Mouse (Mus musculus) bone marrow, adult 2 months (tissue): ENCODE data around the gene Gpc6. TPM values are rescaled to one million over a fixed set of nuclear protein-coding genes. Genes with fewer than 3 reads are reported as not detected.
A peak's percentile ranks its signal among the peaks of the same experiment; 100 is the strongest.

Experiments
- H3K27ac ChIP-seq: fragments of 200-500 bp; 2 replicates; pipeline ENCODE4 v1.5.1; 2012; ENCODE audit warnings: low read depth, mild to moderate bottlenecking, control low read depth, inconsistent platforms, low read length; ENCODE audit not compliant: control insufficient read depth, poor library complexity, insufficient read depth
- H3K4me1 ChIP-seq: fragments of 200-500 bp; 2 replicates; pipeline ENCODE4 v1.6.1; 2011; ENCODE audit warnings: low read length; ENCODE audit not compliant: control insufficient read depth, insufficient read depth
- H3K4me3 ChIP-seq: fragments of 200-500 bp; replicated peaks from 2 replicates; pipeline ENCODE3; 2011; ENCODE audit warnings: mild to moderate bottlenecking, low read depth, low read length, control low read depth; ENCODE audit not compliant: control insufficient read depth
- CTCF ChIP-seq: fragments of 200-500 bp; IDR thresholded peaks from 2 replicates; pipeline ENCODE4 v1.5.1; 2011; ENCODE audit warnings: low read length, control low read depth; ENCODE audit not compliant: control insufficient read depth, insufficient read depth
- POLR2A ChIP-seq: fragments of 200-500 bp; IDR thresholded peaks from 2 replicates; pipeline ENCODE4 v1.6.1; 2011; ENCODE audit warnings: low read depth, mild to moderate bottlenecking, control low read depth, low read length, borderline replicate concordance; ENCODE audit not compliant: control insufficient read depth
- WGBS: fragments of 180-500 bp; shearing (Covaris S2); methylation state at CpG from one replicate; pipeline ENCODE4 v1.1.7; 2018; 5-methylcytosine and 5-hydroxymethylcytosine counted together
- polyA plus RNA-seq: library from polyadenylated mRNA; stranded (reverse); fragments of >200 nt; gene quantifications from 2 replicates; pipeline ENCODE4 v1.2.4, GENCODE M21; 2011; ENCODE audit warnings: low replicate concordance; ENCODE audit not compliant: missing spikeins, insufficient read depth, insufficient read length

The Gpc6 gene
- polyA plus RNA-seq, 1 experiment, result 2.2 TPM

DNA sequence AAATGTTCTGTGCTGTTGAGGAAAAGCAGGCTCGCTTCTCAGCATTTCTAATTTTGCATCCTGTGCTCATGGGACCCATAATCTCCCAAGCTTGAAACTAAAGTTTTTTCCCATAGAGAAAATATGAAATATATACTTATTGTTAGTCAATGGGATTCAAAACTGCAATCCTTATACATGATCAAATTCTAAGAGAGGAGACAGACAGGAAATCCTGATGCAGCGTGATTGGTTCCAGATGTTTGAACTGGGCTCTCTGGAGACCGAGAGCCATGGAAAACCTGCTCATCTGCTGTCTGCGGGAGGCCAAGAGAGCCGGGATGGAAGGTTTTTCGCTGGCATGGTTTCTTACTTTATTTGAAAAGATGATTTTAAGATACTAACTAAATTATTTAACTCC is 649.1 kb downstream of the Gpc6 start:
- 91% methylated on average over 6 of the region's 6 CpGs for WGBS
- H3K4me3 ChIP-seq, result no peak overlapping the region
- H3K4me1 ChIP-seq, result no peaks in the 10 kb centered on the region
- TF ChIP-seq CTCF (no peak), POLR2A (no peak)
- no peak overlapping the region for H3K27ac ChIP-seq

DNA sequence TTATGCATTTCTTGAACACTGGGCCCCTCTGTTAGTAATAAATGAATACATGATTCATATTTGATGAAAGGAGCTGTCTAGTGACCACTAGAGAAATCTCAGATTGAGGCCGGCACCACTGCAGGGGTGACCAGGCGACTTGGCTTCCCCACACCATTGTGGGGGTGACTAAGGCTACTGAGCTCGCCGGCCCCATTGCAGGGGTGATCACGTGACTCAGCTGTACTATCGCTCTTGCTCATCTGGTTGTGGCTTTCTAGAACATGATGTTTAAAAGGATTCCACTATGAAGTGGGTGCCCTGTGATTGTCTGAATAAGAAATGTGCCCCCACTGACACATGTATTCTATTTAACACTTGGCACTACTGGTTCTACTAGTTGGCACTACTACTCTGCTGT is 656.6 kb downstream of the Gpc6 start:
- Histone ChIP-seq H3K4me1 (no peaks in the 10 kb centered on the region), H3K4me3 (no peak overlapping the region), H3K27ac (no peak overlapping the region)
- TF ChIP-seq POLR2A, result no peak
- 81% methylated on average over 6 of the region's 6 CpGs for WGBS

DNA sequence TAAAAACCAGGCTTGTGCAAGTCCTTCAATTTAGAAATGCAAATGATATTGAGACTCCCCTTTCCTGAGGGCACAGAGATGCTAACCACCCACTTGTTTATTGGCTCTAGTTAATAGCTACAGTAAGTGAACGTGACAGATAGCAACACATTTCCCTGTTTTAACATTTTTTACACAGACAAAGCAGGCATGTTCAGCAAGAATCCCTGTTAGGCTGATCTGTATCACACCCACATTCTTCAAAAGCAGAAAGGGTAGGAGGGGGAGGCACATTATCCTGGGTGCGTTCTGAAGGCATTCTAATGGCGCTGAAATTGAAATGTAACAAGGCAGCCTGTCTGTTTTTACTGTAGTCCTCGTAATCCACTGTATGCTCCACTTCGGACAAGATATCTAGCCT is 674.6 kb downstream of the Gpc6 start:
- H3K4me3 ChIP-seq, result no peak overlapping the region
- H3K4me1 ChIP-seq, result no peaks in the 10 kb centered on the region
- 83% methylated on average over 5 of the region's 5 CpGs for WGBS
- no peak for TF ChIP-seq CTCF
- no peak for TF ChIP-seq POLR2A
- no peak overlapping the region for H3K27ac ChIP-seq

DNA sequence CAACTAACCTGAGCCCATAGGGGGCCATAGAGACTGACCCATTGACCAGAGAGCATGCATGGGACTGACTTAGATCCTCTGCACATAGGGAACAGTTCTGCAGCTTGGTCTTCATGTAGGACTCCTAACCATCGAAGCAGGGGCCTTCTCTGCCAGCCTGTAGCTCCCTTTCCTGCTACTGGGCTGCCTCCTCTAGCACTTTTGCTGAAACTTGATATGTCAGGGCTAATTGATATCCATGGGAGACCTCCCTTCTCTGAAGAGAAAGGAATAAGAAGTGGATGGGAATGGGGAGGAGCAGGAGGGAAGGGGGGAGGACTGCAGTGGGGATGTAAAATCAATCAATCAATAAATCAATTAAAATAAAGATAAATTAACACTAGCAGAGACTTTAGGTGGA is 678.7 kb downstream of the Gpc6 start:
- Histone ChIP-seq H3K4me3 (no peak overlapping the region), H3K27ac (no peak overlapping the region), H3K4me1 (no peaks in the 10 kb centered on the region)
- WGBS, result 50% methylated on average over 1 of the region's 1 CpGs
- no peak for TF ChIP-seq POLR2A
- TF ChIP-seq CTCF, result no peak

DNA sequence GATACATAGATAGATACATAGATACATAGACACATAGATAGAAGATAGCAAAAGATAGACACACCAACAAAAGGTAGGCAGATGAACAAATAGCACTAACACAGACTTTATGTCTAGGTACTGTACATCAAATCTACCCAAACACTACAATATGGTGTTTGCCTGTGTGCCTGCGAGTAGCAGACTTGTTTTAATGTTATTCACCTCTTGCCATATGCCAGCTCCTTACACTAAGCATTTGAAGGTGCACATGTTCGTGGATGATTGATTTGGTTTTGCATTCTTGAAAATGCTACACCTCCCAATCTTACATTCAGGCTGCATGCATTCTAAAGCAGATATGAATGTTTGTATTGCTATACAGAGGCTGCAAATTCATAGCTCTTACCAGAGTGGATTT is 680.6 kb downstream of the Gpc6 start:
- Histone ChIP-seq H3K27ac (no peak overlapping the region), H3K4me1 (no peaks in the 10 kb centered on the region), H3K4me3 (no peak overlapping the region)
- 84% methylated on average over 2 of the region's 2 CpGs for WGBS
- TF ChIP-seq POLR2A, result no peak

DNA sequence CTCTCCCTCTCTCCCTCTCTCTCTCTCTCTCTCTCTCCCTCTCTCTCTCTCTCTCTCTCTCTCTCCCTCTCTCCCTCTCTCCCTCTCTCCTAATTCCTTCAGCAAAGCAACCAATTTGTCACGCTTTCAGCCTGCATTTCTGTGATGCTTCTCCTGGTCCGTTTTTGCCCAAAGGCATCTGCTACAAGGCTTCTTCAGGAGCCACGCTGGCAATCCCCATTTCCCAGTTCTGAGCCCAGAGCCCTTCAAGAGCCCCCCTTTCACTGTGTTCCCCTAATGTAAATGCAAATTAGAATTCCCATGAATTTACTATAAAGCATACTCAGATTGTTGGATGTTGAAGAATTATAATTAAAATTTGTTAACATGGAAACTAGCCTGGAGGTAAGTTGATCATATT is 686.0 kb downstream of the Gpc6 start:
- no peaks in the 10 kb centered on the region for H3K4me1 ChIP-seq
- 82% methylated on average over 3 of the region's 3 CpGs for WGBS
- no peak overlapping the region for H3K4me3 ChIP-seq
- TF ChIP-seq CTCF (no peak), POLR2A (no peak)
- H3K27ac ChIP-seq, result no peak overlapping the region

DNA sequence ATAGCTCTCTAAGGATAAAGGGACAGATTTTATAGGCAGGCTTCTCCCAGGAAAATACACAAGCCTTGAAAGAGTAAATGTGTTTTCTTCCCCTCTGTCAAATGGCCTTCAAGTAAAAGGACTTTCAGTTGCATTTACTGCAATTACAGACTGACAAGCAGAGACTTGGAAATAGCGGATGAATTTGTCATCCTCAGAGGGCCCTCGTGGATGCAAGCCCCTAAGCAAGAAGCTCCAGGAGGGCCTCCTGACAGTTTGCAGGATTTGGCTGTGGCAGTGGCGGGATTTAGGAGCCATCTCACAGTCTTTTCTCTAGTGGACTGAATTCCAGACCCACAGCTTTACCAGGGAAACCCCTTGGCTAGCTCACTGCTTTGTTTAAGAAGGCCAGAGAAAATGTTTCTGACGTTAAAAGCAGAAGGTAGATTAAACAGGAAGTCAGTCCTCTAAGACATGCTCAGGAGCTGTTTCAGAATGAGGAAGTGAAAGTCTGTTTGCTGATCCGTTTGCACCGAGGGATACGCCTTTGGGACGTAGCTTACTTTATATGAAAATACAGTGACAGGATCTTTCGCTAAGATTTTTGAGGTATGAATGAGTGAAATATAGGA is 700.1 kb downstream of the Gpc6 start:
- Histone ChIP-seq H3K4me1 (no peaks in the 10 kb centered on the region; the same call in 1 of the 2 replicates), H3K27ac (peak overlapping the region; percentile 82), H3K4me3 (no peak overlapping the region)
- TF ChIP-seq POLR2A (no peak), CTCF (no peak)
- 13% methylated on average over 9 of the region's 9 CpGs for WGBS

DNA sequence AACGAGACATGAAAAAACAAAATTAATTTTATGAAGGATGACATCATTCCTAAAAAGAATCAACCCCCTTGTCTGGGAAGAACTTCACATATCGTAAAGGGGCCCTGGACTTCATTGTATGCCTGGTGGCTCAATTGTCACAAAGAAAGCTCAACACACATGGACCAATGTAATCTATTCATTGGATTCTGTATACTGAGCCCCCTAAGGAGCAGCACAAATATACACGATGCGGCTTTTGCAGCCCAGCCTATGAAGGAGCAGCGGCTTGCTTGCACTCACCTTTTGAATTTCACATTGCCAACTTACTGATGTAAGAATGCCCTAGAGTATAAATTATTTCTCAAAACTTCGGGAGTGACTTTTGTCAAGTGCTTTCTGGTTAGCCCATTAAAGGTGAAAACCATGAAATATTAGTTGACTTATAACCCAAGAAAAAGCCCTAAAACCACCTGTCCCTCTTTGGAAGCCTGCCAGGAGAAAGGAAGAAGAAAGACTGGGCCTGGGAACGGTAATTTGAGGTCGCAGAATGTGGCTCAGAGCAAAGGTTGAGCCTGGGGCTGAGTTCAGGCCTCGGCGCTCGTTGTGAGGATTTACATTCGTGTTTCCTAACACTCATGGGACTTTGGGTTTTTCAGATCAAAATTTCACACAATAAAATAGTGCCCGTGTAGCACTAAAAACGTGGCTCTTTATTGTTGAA is 709.3 kb downstream of the Gpc6 start:
- Histone ChIP-seq H3K4me3 (no peak overlapping the region), H3K4me1 (no peaks in the 10 kb centered on the region), H3K27ac (no peak overlapping the region)
- WGBS, result 80% methylated on average over 14 of the region's 14 CpGs
- TF ChIP-seq CTCF (no peak), POLR2A (no peak)

DNA sequence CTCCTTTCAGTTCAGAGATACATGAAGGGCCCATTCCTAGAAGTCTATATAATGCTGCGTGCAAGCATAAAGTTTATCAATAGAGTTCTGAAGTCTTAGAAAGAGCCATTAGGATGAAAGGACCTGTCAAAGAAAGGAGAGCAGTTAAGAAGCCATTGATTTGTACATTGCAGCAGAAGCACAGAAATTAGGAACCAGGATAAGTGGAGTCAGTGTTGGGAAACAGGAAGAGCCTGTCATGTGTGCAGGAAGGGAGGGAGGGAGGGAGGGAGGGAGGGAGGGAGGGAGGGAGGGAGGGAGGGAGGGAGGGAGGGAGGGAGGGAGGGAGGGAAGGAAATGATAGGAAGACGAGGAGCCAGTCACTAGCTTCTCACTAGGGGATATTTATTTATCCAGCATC is 716.7 kb downstream of the Gpc6 start:
- WGBS, result 58% methylated on average over 2 of the region's 2 CpGs
- no peaks in the 10 kb centered on the region for H3K4me1 ChIP-seq
- no peak overlapping the region for H3K27ac ChIP-seq
- H3K4me3 ChIP-seq, result no peak overlapping the region
- no peak for TF ChIP-seq CTCF
